Mouse (Mus musculus) heart, embryonic 16.5 days (tissue): ENCODE results near the gene Slc7a1. TPM values are rescaled to one million over a fixed set of nuclear protein-coding genes. Genes with fewer than 3 reads are reported as not detected.

Experiments
- ATAC-seq: fragments of 200-750 bp; cut with Nextera tagmentation; replicated peaks from 2 replicates; pipeline ENCODE4 v1.8.0; 2017; ENCODE audit warnings: moderate number of reproducible peaks; ENCODE audit not compliant: insufficient read depth, low FRiP score; ENCODE audit errors: extremely low read depth
- H3K27ac ChIP-seq: fragments of 300-500 bp; sonication (generic); 2 replicates; pipeline ENCODE4 v1.5.1; 2014; ENCODE audit warnings: mild to moderate bottlenecking, low read length, control low read depth, moderate library complexity
- H3K27me3 ChIP-seq: fragments of 300-500 bp; sonication (generic); 2 replicates; pipeline ENCODE4 v1.6.1; 2014; ENCODE audit warnings: low read length, mixed read lengths; ENCODE audit not compliant: control insufficient read depth, insufficient read depth
- H3K36me3 ChIP-seq: fragments of 300-500 bp; sonication (generic); 2 replicates; pipeline ENCODE4 v1.6.1; 2014; ENCODE audit not compliant: control insufficient read depth, insufficient read depth
- H3K4me1 ChIP-seq: fragments of 300-500 bp; sonication (generic); 2 replicates; pipeline ENCODE4 v1.6.1; 2014; ENCODE audit warnings: low read length, mixed read lengths; ENCODE audit not compliant: control insufficient read depth, insufficient read depth
- H3K4me2 ChIP-seq: fragments of 300-500 bp; sonication (generic); 2 replicates; pipeline ENCODE4 v1.6.1; 2014; ENCODE audit warnings: low read depth, mild to moderate bottlenecking, control low read depth, low read length
- H3K4me3 ChIP-seq: fragments of 300-500 bp; sonication (generic); 2 replicates; pipeline ENCODE4 v1.5.1; 2014; ENCODE audit warnings: mild to moderate bottlenecking, control low read depth, low read length
- H3K9ac ChIP-seq: fragments of 300-500 bp; sonication (generic); 2 replicates; pipeline ENCODE4 v1.6.1; 2014; ENCODE audit warnings: low read length, control low read depth
- H3K9me3 ChIP-seq: fragments of 300-500 bp; sonication (generic); replicated peaks from 2 replicates; pipeline ENCODE4 v1.6.1; 2016; ENCODE audit warnings: low read length; ENCODE audit not compliant: control insufficient read depth
- WGBS: fragments of 180-500 bp; shearing (Covaris S2); extraction: QIAGEN DNeasy Blood & Tissue Kit; methylation state at CpG from one replicate; pipeline ENCODE4 v1.1.7; 2014; 5-methylcytosine and 5-hydroxymethylcytosine counted together
- polyA plus RNA-seq: library from polyadenylated mRNA; unstranded; fragments of >200 nt; fragmentation: Nextera tagmentation; extraction: Ambion mirVana; gene quantifications from 2 replicates; pipeline ENCODE4 v1.2.1, GENCODE M21; 2015

Slc7a1 gene
- polyA plus RNA-seq, 1 experiment from 2014 or later = 15.7 TPM

GRCm38 (mm10) chr5:148367816-148368215 is 31.9 kb downstream of the Slc7a1 start:
- Histone ChIP-seq H3K27ac (no peak overlapping the region), H3K9ac (no peak overlapping the region), H3K36me3 (peaks cover 3% of the 10 kb centered on the region; the same call in 1 of the 2 replicates), H3K4me2 (no peak overlapping the region), H3K4me3 (no peak overlapping the region), H3K4me1 (peaks cover 10% of the 10 kb centered on the region), H3K9me3 (peaks cover 5% of the 10 kb centered on the region), H3K27me3 (no peaks in the 10 kb centered on the region)
- ATAC-seq = no peak
- whole genome bisulfite sequencing = 87% methylated on average over 3 of the region's 3 CpGs

- no peaks in the 10 kb centered on the region for H3K27me3 ChIP-seq
- H3K9ac ChIP-seq = no peak overlapping the region
- no peak overlapping the region for H3K4me2 ChIP-seq
- peaks cover 17% of the 10 kb centered on the region for H3K4me1 ChIP-seq
- WGBS = 80% methylated on average over 9 of the region's 9 CpGs
- peaks cover 3% of the 10 kb centered on the region; the same call in 1 of the 2 replicates for H3K36me3 ChIP-seq
- no peak overlapping the region for H3K4me3 ChIP-seq
- no peak for ATAC-seq
- peaks cover 5% of the 10 kb centered on the region for H3K9me3 ChIP-seq
- H3K27ac ChIP-seq = no peak overlapping the region
These were observed 33.2 kb downstream of the Slc7a1 start for GRCm38 (mm10) chr5:148366455-148366854.

- no peak overlapping the region for H3K4me2 ChIP-seq
- no peak overlapping the region for H3K4me3 ChIP-seq
- no peak overlapping the region for H3K9ac ChIP-seq
- WGBS = 70% methylated on average over 22 of the region's 22 CpGs
- no peak overlapping the region for H3K27ac ChIP-seq
- no peaks in the 10 kb centered on the region for H3K27me3 ChIP-seq
- H3K36me3 ChIP-seq = no peaks in the 10 kb centered on the region
- peaks cover 29% of the 10 kb centered on the region for H3K4me1 ChIP-seq
- ATAC-seq = no peak
- H3K9me3 ChIP-seq = no peaks in the 10 kb centered on the region
These were observed 36.1 kb downstream of the Slc7a1 start for GRCm38 (mm10) chr5:148363441-148364113.

- Histone ChIP-seq H3K9me3 (no peaks in the 10 kb centered on the region), H3K4me2 (no peak overlapping the region), H3K4me1 (peaks cover 29% of the 10 kb centered on the region), H3K27ac (peak overlapping the region; percentile 78), H3K27me3 (no peaks in the 10 kb centered on the region), H3K36me3 (no peaks in the 10 kb centered on the region), H3K9ac (no peak overlapping the region), H3K4me3 (no peak overlapping the region)
- ATAC-seq = no peak
- WGBS = 93% methylated on average over 7 of the region's 7 CpGs
These were observed 37.4 kb downstream of the Slc7a1 start for GRCm38 (mm10) chr5:148362296-148362695.

GRCm38 (mm10) chr5:148361759-148362010 is 38.0 kb downstream of the Slc7a1 start:
- H3K27me3 ChIP-seq = no peaks in the 10 kb centered on the region
- H3K9me3 ChIP-seq = no peaks in the 10 kb centered on the region
- WGBS = 33% methylated on average over 3 of the region's 3 CpGs
- no peaks in the 10 kb centered on the region for H3K36me3 ChIP-seq
- H3K9ac ChIP-seq = peak overlapping the region; percentile 41
- no peak for ATAC-seq
- peak overlapping the region; percentile 78 for H3K27ac ChIP-seq
- H3K4me1 ChIP-seq = peaks cover 29% of the 10 kb centered on the region
- no peak overlapping the region for H3K4me3 ChIP-seq
- peak overlapping the region; percentile 50; the same call in 1 of the 2 replicates for H3K4me2 ChIP-seq

GRCm38 (mm10) chr5:148360922-148361758 is 38.6 kb downstream of the Slc7a1 start:
- H3K36me3 ChIP-seq = no peaks in the 10 kb centered on the region
- H3K27ac ChIP-seq = peak overlapping the region; percentile 78
- peak; percentile 68 for ATAC-seq
- H3K9me3 ChIP-seq = no peaks in the 10 kb centered on the region
- H3K4me2 ChIP-seq = peak overlapping the region; percentile 50
- peak overlapping the region; percentile 41 for H3K9ac ChIP-seq
- peaks cover 30% of the 10 kb centered on the region for H3K4me1 ChIP-seq
- H3K4me3 ChIP-seq = no peak overlapping the region
- H3K27me3 ChIP-seq = no peaks in the 10 kb centered on the region
- 16% methylated on average over 16 of the region's 16 CpGs for WGBS

- Histone ChIP-seq H3K27me3 (no peaks in the 10 kb centered on the region), H3K4me1 (peaks cover 44% of the 10 kb centered on the region), H3K4me3 (no peak overlapping the region), H3K9me3 (no peaks in the 10 kb centered on the region), H3K27ac (no peak overlapping the region), H3K36me3 (no peaks in the 10 kb centered on the region), H3K4me2 (no peak overlapping the region), H3K9ac (no peak overlapping the region)
- ATAC-seq = no peak
- WGBS = 92% methylated on average over 11 of the region's 11 CpGs
These were observed 40.6 kb downstream of the Slc7a1 start for GRCm38 (mm10) chr5:148359131-148359530.

GRCm38 (mm10) chr5:148357168-148357567 is 42.5 kb downstream of the Slc7a1 start:
- Histone ChIP-seq H3K4me2 (no peak overlapping the region), H3K27ac (no peak overlapping the region), H3K9ac (no peak overlapping the region), H3K36me3 (peaks cover under 1% of the 10 kb centered on the region; the same call in 1 of the 2 replicates), H3K4me3 (no peak overlapping the region), H3K9me3 (no peaks in the 10 kb centered on the region), H3K27me3 (no peaks in the 10 kb centered on the region), H3K4me1 (peaks cover 44% of the 10 kb centered on the region)
- no peak for ATAC-seq
- WGBS = 79% methylated on average over 6 of the region's 6 CpGs

GRCm38 (mm10) chr5:148355822-148356221 is 43.9 kb downstream of the Slc7a1 start:
- WGBS = 72% methylated on average over 3 of the region's 3 CpGs
- Histone ChIP-seq H3K9me3 (no peaks in the 10 kb centered on the region), H3K4me1 (peaks cover 30% of the 10 kb centered on the region), H3K4me3 (no peak overlapping the region), H3K27me3 (no peaks in the 10 kb centered on the region), H3K27ac (no peak overlapping the region), H3K9ac (no peak overlapping the region), H3K4me2 (no peak overlapping the region), H3K36me3 (peaks cover 6% of the 10 kb centered on the region)
- ATAC-seq = no peak
